Mouse (Mus musculus): ENCODE data around the gene Unc79.

DNA sequence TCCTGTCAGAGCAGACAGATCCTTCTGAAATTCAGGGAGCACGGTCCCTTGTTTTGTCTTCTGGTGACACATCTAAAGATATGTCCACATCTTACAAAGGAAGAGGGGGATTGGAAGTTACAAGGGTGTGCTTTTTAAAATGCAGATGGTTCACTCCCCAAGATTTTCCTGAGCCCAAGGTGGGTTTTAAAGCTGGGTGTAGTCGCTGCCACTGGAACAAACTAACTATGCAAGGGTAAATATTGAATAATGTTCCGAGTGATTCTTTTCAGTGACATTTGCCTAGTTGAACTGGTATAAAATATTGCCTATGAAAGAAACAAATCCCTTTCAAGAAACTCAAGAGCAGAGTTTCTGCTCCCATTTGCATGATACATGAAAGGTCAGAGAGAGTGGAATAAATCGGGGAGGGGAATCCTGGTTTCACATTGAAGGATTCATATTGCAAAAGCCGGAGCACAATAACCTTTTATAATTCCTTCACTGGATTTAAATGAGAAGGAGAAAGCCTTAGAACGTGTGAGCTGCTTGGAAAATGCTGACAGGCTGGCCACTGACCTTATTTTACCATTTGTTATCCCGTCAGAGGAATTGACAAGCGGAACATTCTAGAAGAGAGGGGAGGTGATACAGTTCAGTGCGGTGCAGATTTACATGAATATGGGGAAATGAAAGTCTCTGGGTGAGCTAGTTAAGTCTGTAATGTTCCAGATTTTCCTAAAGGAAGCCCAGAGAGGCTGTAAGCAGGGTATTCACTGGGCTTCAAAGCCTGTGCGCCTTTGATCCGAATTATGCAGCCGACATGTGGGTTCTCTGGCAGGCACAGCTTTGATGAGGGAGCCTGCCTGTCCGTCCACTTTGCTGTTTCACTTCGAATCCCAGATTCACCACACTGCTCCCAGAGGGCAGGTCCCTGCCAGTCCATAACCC is 215.7 kb downstream of the Unc79 start:
- TF ChIP-seq POLR2A (IDR thresholded peaks at IDR 0.05; ENCODE audit: insufficient read depth, low read depth, low read length) (no peak), CTCF (IDR thresholded peaks at IDR 0.05; ENCODE audit: insufficient read depth, low read depth, low read length) (no peak)
